Mouse (Mus musculus): ENCODE data around the gene Six6. TPM values are rescaled to one million over a fixed set of nuclear protein-coding genes. Genes with fewer than 3 reads are reported as not detected.

The Six6 gene
- total and polyA plus RNA-seq, 3 experiments = not detected

- Histone ChIP-seq H3K9me3 (replicated peaks; ENCODE audit: insufficient read depth, low read length) (no peaks in the 10 kb centered on the region), H3K9ac (ENCODE audit: control insufficient read depth, low read depth, low read length, poor library complexity, severe bottlenecking) (no peak overlapping the region), H3K36me3 (ENCODE audit: control insufficient read depth in 1 of 2, insufficient read depth in 2 of 2, low read length in 2 of 2) (no peaks in the 10 kb centered on the region), H3K4me1 (ENCODE audit: control insufficient read depth in 1 of 2, insufficient read depth in 2 of 2, low read length in 2 of 2) (no peaks in the 10 kb centered on the region), H3K4me3 (ENCODE audit: control insufficient read depth in 1 of 2, insufficient read depth in 1 of 2, low read depth in 2 of 2, low read length in 2 of 2) (no peak overlapping the region), H3K79me2 (ENCODE audit: control insufficient read depth, insufficient read depth, low read length, poor library complexity) (no peaks in the 10 kb centered on the region), H3K27ac (ENCODE audit: control insufficient read depth, low read depth, low read length) (no peak overlapping the region), H3K27me3 (ENCODE audit: control insufficient read depth in 1 of 2, insufficient read depth in 2 of 2, low read length in 2 of 2) (peaks cover 1 to 2% of the 10 kb centered on the region in 2 experiments; a peak in 3 of 4 replicates)
- no peak for DNase-seq (ENCODE audit: low read depth, low spot score)
- TF ChIP-seq MAX (IDR thresholded peaks at IDR 0.05; ENCODE audit: low read length) (no peak), JUND (IDR thresholded peaks at IDR 0.05; ENCODE audit: low read depth, low read length) (no peak), ZC3H11A (IDR thresholded peaks at IDR 0.05; ENCODE audit: low read depth, low read length) (no peak), CHD1 (IDR thresholded peaks at IDR 0.05; ENCODE audit: low read depth, low read length) (no peak), ZNF384 (IDR thresholded peaks at IDR 0.05; ENCODE audit: low read depth, low read length) (no peak), CTCF (IDR thresholded peaks at IDR 0.05 in 2 of 3, conservative IDR thresholded peaks at IDR 0.05 in 1 of 3; ENCODE audit: control insufficient read depth in 1 of 3, insufficient read depth in 1 of 3, low read depth in 2 of 3, low read length in 3 of 3, poor library complexity in 1 of 3, severe bottlenecking in 1 of 3) (no peak), RAD21 (IDR thresholded peaks at IDR 0.05; ENCODE audit: low read depth, low read length) (no peak), E2F4 (IDR thresholded peaks at IDR 0.05; ENCODE audit: borderline replicate concordance, low read depth, low read length) (no peak), TAL1 (IDR thresholded peaks at IDR 0.05; ENCODE audit: low read length) (no peak), GATA1 (IDR thresholded peaks at IDR 0.05; ENCODE audit: low read depth, low read length) (no peak), USF2 (IDR thresholded peaks at IDR 0.05; ENCODE audit: borderline replicate concordance in 1 of 2, insufficient read depth in 1 of 2, low read depth in 1 of 2, low read length in 2 of 2) (no peak), MEF2A (IDR thresholded peaks at IDR 0.05; ENCODE audit: extremely low read depth, insufficient replicate concordance, low read depth, low read length, poor library complexity, severe bottlenecking) (no peak), EP300 (IDR thresholded peaks at IDR 0.05; ENCODE audit: low read depth in 1 of 2, low read length in 2 of 2) (no peak), ELF1 (IDR thresholded peaks at IDR 0.05; ENCODE audit: low read depth, low read length) (no peak), MXI1 (IDR thresholded peaks at IDR 0.05; ENCODE audit: low read depth, low read length) (no peak), MAZ (IDR thresholded peaks at IDR 0.05; ENCODE audit: low read depth, low read length) (no peak), UBTF (IDR thresholded peaks at IDR 0.05; ENCODE audit: borderline replicate concordance, insufficient read depth, low read depth, low read length) (no peak), ETS1 (IDR thresholded peaks at IDR 0.05; ENCODE audit: low read depth, low read length) (no peak)
Observed at GRCm38 (mm10) chr12:72946805-72947204, 7.1 kb downstream of the Six6 start.

GRCm38 (mm10) chr12:72947335-72947734 lies 7.6 kb downstream of the Six6 start:
- Histone ChIP-seq H3K4me1 (ENCODE audit: control insufficient read depth in 1 of 2, insufficient read depth in 2 of 2, low read length in 2 of 2) (no peaks in the 10 kb centered on the region), H3K9ac (ENCODE audit: control insufficient read depth, low read depth, low read length, poor library complexity, severe bottlenecking) (no peak overlapping the region), H3K4me3 (ENCODE audit: control insufficient read depth in 1 of 2, insufficient read depth in 1 of 2, low read depth in 2 of 2, low read length in 2 of 2) (no peak overlapping the region), H3K27me3 (ENCODE audit: control insufficient read depth in 1 of 2, insufficient read depth in 2 of 2, low read length in 2 of 2) (peaks cover 1 to 2% of the 10 kb centered on the region in 2 experiments; a peak in 3 of 4 replicates), H3K79me2 (ENCODE audit: control insufficient read depth, insufficient read depth, low read length, poor library complexity) (no peaks in the 10 kb centered on the region), H3K36me3 (ENCODE audit: control insufficient read depth in 1 of 2, insufficient read depth in 2 of 2, low read length in 2 of 2) (no peaks in the 10 kb centered on the region), H3K9me3 (replicated peaks; ENCODE audit: insufficient read depth, low read length) (no peaks in the 10 kb centered on the region), H3K27ac (ENCODE audit: control insufficient read depth, low read depth, low read length) (no peak overlapping the region)
- TF ChIP-seq RCOR1 (IDR thresholded peaks at IDR 0.05; ENCODE audit: low read depth, low read length) (no peak), CTCF (IDR thresholded peaks at IDR 0.05 in 2 of 3, conservative IDR thresholded peaks at IDR 0.05 in 1 of 3; ENCODE audit: control insufficient read depth in 1 of 3, insufficient read depth in 1 of 3, low read depth in 2 of 3, low read length in 3 of 3, poor library complexity in 1 of 3, severe bottlenecking in 1 of 3) (no peak), HCFC1 (IDR thresholded peaks at IDR 0.05; ENCODE audit: low read depth, low read length) (no peak), CHD2 (IDR thresholded peaks at IDR 0.05; ENCODE audit: low read length) (no peak), MXI1 (IDR thresholded peaks at IDR 0.05; ENCODE audit: low read depth, low read length) (no peak), CHD1 (IDR thresholded peaks at IDR 0.05; ENCODE audit: low read depth, low read length) (no peak), MYB (IDR thresholded peaks at IDR 0.05; ENCODE audit: low read depth, low read length) (no peak), EP300 (IDR thresholded peaks at IDR 0.05; ENCODE audit: low read depth in 1 of 2, low read length in 2 of 2) (no peak), E2F4 (IDR thresholded peaks at IDR 0.05; ENCODE audit: borderline replicate concordance, low read depth, low read length) (no peak)
- DNase-seq (ENCODE audit: low read depth, low spot score) = no peak

All from MEL (cell line).